Mouse (Mus musculus): ENCODE results near the gene Zic4. TPM values are rescaled to one million over a fixed set of nuclear protein-coding genes. Genes with fewer than 3 reads are reported as not detected.
A peak's percentile ranks its signal among the peaks of the same experiment; 100 is the strongest.

Gene Zic4
- polyA plus RNA-seq (2016; fragmentation: Nextera tagmentation; extraction: Ambion mirVana), result 0.27 TPM in 1 of 2 replicates, not detected in the other

- no peaks in the 10 kb centered on the region for H3K36me3 ChIP-seq
- peaks cover 79% of the 10 kb centered on the region for H3K27me3 ChIP-seq (replicated peaks)
- H3K4me3 ChIP-seq, result peak within 1 kb of the TSS; percentile 44
- no peaks in the 10 kb centered on the region for H3K9me3 ChIP-seq (replicated peaks)
- peak within 1 kb of the TSS; percentile 65 for H3K4me2 ChIP-seq
- H3K4me1 ChIP-seq (replicated peaks), result peaks cover 23% of the 10 kb centered on the region
- ATAC-seq (ENCODE audit: insufficient number of reproducible peaks, low FRiP score), result peak; percentile 64; the same call in 1 of the 2 replicates
- 0 out of 2 replicates have a peak within 1 kb of the TSS, but pooled peaks have one; percentile 6 for H3K9ac ChIP-seq
- WGBS, result 1% methylated on average over 45 of the region's 45 CpGs
- no peak within 1 kb of the TSS for H3K27ac ChIP-seq (ENCODE audit: poor library complexity, severe bottlenecking)
Measured at GRCm38 (mm10) chr9:91361856-91362601, at the start of gene Zic4. Zic4 (plus strand) TSS chr9:91362413.

GRCm38 (mm10) chr9:91347591-91347990 is 14.6 kb upstream of the Zic4 start:
- Histone ChIP-seq H3K27me3 (replicated peaks) (peaks cover 44% of the 10 kb centered on the region), H3K9ac (no peak overlapping the region), H3K27ac (ENCODE audit: poor library complexity, severe bottlenecking) (no peak overlapping the region), H3K4me1 (replicated peaks) (no peaks in the 10 kb centered on the region; the same call in 1 of the 2 replicates), H3K4me2 (no peak overlapping the region), H3K4me3 (no peak overlapping the region), H3K9me3 (replicated peaks) (no peaks in the 10 kb centered on the region), H3K36me3 (no peaks in the 10 kb centered on the region)
- WGBS, result 55% methylated on average over 2 of the region's 2 CpGs
- no peak for ATAC-seq (ENCODE audit: insufficient number of reproducible peaks, low FRiP score)

- Histone ChIP-seq H3K4me3 (no peak overlapping the region), H3K4me2 (no peak overlapping the region), H3K9ac (no peak overlapping the region), H3K27ac (ENCODE audit: poor library complexity, severe bottlenecking) (no peak overlapping the region), H3K27me3 (replicated peaks) (peaks cover 54% of the 10 kb centered on the region), H3K9me3 (replicated peaks) (no peaks in the 10 kb centered on the region), H3K36me3 (no peaks in the 10 kb centered on the region), H3K4me1 (replicated peaks) (no peaks in the 10 kb centered on the region; the same call in 1 of the 2 replicates)
- ATAC-seq (ENCODE audit: insufficient number of reproducible peaks, low FRiP score), result no peak
- 26% methylated on average over 1 of the region's 1 CpGs for WGBS
Measured at GRCm38 (mm10) chr9:91348746-91349145, 13.5 kb upstream of the Zic4 start.

GRCm38 (mm10) chr9:91350211-91350791 is 11.9 kb upstream of the Zic4 start:
- peaks cover 60% of the 10 kb centered on the region for H3K27me3 ChIP-seq (replicated peaks)
- no peaks in the 10 kb centered on the region for H3K36me3 ChIP-seq
- H3K27ac ChIP-seq (ENCODE audit: poor library complexity, severe bottlenecking), result no peak overlapping the region
- H3K9me3 ChIP-seq (replicated peaks), result no peaks in the 10 kb centered on the region
- peak overlapping the region; percentile 23; the same call in 1 of the 2 replicates for H3K4me2 ChIP-seq
- H3K4me3 ChIP-seq, result no peak overlapping the region
- no peak overlapping the region for H3K9ac ChIP-seq
- ATAC-seq (ENCODE audit: insufficient number of reproducible peaks, low FRiP score), result no peak
- WGBS, result 1% methylated on average over 16 of the region's 16 CpGs
- H3K4me1 ChIP-seq (replicated peaks), result peaks cover 2% of the 10 kb centered on the region; the same call in 1 of the 2 replicates

- Histone ChIP-seq H3K4me2 (peak overlapping the region; percentile 23), H3K27me3 (replicated peaks) (peaks cover 66% of the 10 kb centered on the region), H3K4me3 (no peak overlapping the region), H3K36me3 (no peaks in the 10 kb centered on the region), H3K9ac (no peak overlapping the region), H3K9me3 (replicated peaks) (no peaks in the 10 kb centered on the region), H3K4me1 (replicated peaks) (peaks cover 8% of the 10 kb centered on the region; the same call in 1 of the 2 replicates), H3K27ac (ENCODE audit: poor library complexity, severe bottlenecking) (no peak overlapping the region)
- ATAC-seq (ENCODE audit: insufficient number of reproducible peaks, low FRiP score), result no peak
- under 1% methylated on average over 14 of the region's 14 CpGs for WGBS
Measured at GRCm38 (mm10) chr9:91350861-91351291, 11.3 kb upstream of the Zic4 start.

- Histone ChIP-seq H3K4me1 (replicated peaks) (peaks cover 8% of the 10 kb centered on the region; the same call in 1 of the 2 replicates), H3K27ac (ENCODE audit: poor library complexity, severe bottlenecking) (no peak overlapping the region), H3K27me3 (replicated peaks) (peaks cover 68% of the 10 kb centered on the region), H3K36me3 (no peaks in the 10 kb centered on the region), H3K4me2 (no peak overlapping the region), H3K9me3 (replicated peaks) (no peaks in the 10 kb centered on the region), H3K4me3 (no peak overlapping the region), H3K9ac (no peak overlapping the region)
- no peak for ATAC-seq (ENCODE audit: insufficient number of reproducible peaks, low FRiP score)
- WGBS, result 2% methylated on average over 5 of the region's 5 CpGs
Measured at GRCm38 (mm10) chr9:91351361-91351760, 10.9 kb upstream of the Zic4 start.

- Histone ChIP-seq H3K9ac (no peak overlapping the region), H3K27ac (ENCODE audit: poor library complexity, severe bottlenecking) (no peak overlapping the region), H3K36me3 (no peaks in the 10 kb centered on the region), H3K4me1 (replicated peaks) (peaks cover 8% of the 10 kb centered on the region; the same call in 1 of the 2 replicates), H3K9me3 (replicated peaks) (no peaks in the 10 kb centered on the region), H3K4me3 (no peak overlapping the region), H3K4me2 (no peak overlapping the region), H3K27me3 (replicated peaks) (peaks cover 72% of the 10 kb centered on the region)
- under 1% methylated on average over 13 of the region's 13 CpGs for WGBS
- ATAC-seq (ENCODE audit: insufficient number of reproducible peaks, low FRiP score), result no peak
Measured at GRCm38 (mm10) chr9:91351961-91352411, 10.2 kb upstream of the Zic4 start.

GRCm38 (mm10) chr9:91352786-91353185 is 9.4 kb upstream of the Zic4 start:
- WGBS, result under 1% methylated on average over 15 of the region's 15 CpGs
- H3K4me3 ChIP-seq, result no peak overlapping the region
- no peak overlapping the region for H3K4me2 ChIP-seq

GRCm38 (mm10) chr9:91353551-91354433 is 8.4 kb upstream of the Zic4 start:
- Histone ChIP-seq H3K36me3 (no peaks in the 10 kb centered on the region), H3K9ac (no peak overlapping the region), H3K4me3 (no peak overlapping the region), H3K4me1 (replicated peaks) (peaks cover 8% of the 10 kb centered on the region; the same call in 1 of the 2 replicates), H3K9me3 (replicated peaks) (no peaks in the 10 kb centered on the region), H3K27ac (ENCODE audit: poor library complexity, severe bottlenecking) (no peak overlapping the region), H3K4me2 (no peak overlapping the region), H3K27me3 (replicated peaks) (peaks cover 74% of the 10 kb centered on the region)
- WGBS, result 4% methylated on average over 36 of the region's 37 CpGs
- ATAC-seq (ENCODE audit: insufficient number of reproducible peaks, low FRiP score), result no peak

More at GRCm38 (mm10) chr9:91352786-91353185, 9.4 kb upstream of the Zic4 start:
- H3K27me3 ChIP-seq (replicated peaks), result peaks cover 74% of the 10 kb centered on the region
- no peak for ATAC-seq (ENCODE audit: insufficient number of reproducible peaks, low FRiP score)
- H3K9ac ChIP-seq, result no peak overlapping the region
- H3K27ac ChIP-seq (ENCODE audit: poor library complexity, severe bottlenecking), result no peak overlapping the region
- peaks cover 8% of the 10 kb centered on the region; the same call in 1 of the 2 replicates for H3K4me1 ChIP-seq (replicated peaks)
- H3K36me3 ChIP-seq, result no peaks in the 10 kb centered on the region
- H3K9me3 ChIP-seq (replicated peaks), result no peaks in the 10 kb centered on the region

- H3K27me3 ChIP-seq (replicated peaks), result peaks cover 78% of the 10 kb centered on the region
- H3K4me1 ChIP-seq (replicated peaks), result peaks cover 8% of the 10 kb centered on the region; the same call in 1 of the 2 replicates
- no peak overlapping the region for H3K4me2 ChIP-seq
- 5% methylated on average over 22 of the region's 22 CpGs for WGBS
- no peak overlapping the region for H3K4me3 ChIP-seq
- H3K9ac ChIP-seq, result no peak overlapping the region
- no peak overlapping the region for H3K27ac ChIP-seq (ENCODE audit: poor library complexity, severe bottlenecking)
- ATAC-seq (ENCODE audit: insufficient number of reproducible peaks, low FRiP score), result no peak
- no peaks in the 10 kb centered on the region for H3K36me3 ChIP-seq
- no peaks in the 10 kb centered on the region for H3K9me3 ChIP-seq (replicated peaks)
Measured at GRCm38 (mm10) chr9:91354434-91355269, 7.6 kb upstream of the Zic4 start.

Measured in heart, embryonic 12.5 days (tissue).